Mouse (Mus musculus) MEL (cell line): ENCODE data around the gene Helz. TPM values are rescaled to one million over a fixed set of nuclear protein-coding genes. Genes with fewer than 3 reads are reported as not detected.
A peak's percentile ranks its signal among the peaks of the same experiment; 100 is the strongest.

ENCODE experiments used
- DNase-seq: peaks from one replicate; pipeline ENCODE4 v3.0.0; 2011; ENCODE audit warnings: low read depth, low spot score
- H3K27ac ChIP-seq: 2 replicates; pipeline ENCODE4 v1.5.1; 2012; ENCODE audit warnings: low read depth, mild to moderate bottlenecking, control low read depth, low read length, moderate library complexity; ENCODE audit not compliant: control insufficient read depth
- H3K27me3 ChIP-seq, 2 experiments: fragments of 150-350 bp in 1 of 2; sonication (generic) in 1 of 2; 2 replicates each; pipeline ENCODE4 v1.6.1; 2012; ENCODE audit warnings: low read length in 2 of 2, mild to moderate bottlenecking in 2 of 2, improper control_type of control experiment in 1 of 2, moderate library complexity in 1 of 2; ENCODE audit not compliant: insufficient read depth in 2 of 2, control insufficient read depth in 1 of 2
- H3K36me3 ChIP-seq, 2 experiments: 2 replicates each; pipeline ENCODE4 v1.6.1; 2012 to 2014; ENCODE audit warnings: low read length in 2 of 2, improper control_type of control experiment in 1 of 2, inconsistent platforms in 1 of 2, mild to moderate bottlenecking in 1 of 2; ENCODE audit not compliant: insufficient read depth in 2 of 2, control insufficient read depth in 1 of 2
- H3K4me1 ChIP-seq, 2 experiments: fragments of 150-350 bp in 1 of 2; sonication (generic) in 1 of 2; 2 replicates each; pipeline ENCODE4 v1.6.1; 2012; ENCODE audit warnings: low read length in 2 of 2, improper control_type of control experiment in 1 of 2, mild to moderate bottlenecking in 1 of 2; ENCODE audit not compliant: insufficient read depth in 2 of 2, control insufficient read depth in 1 of 2
- H3K4me3 ChIP-seq, 2 experiments: fragments of 150-350 bp in 1 of 2; sonication (generic) in 1 of 2; 2 replicates each; pipeline ENCODE4 v1.5.1; 2012; ENCODE audit warnings: low read depth in 2 of 2, low read length in 2 of 2, mild to moderate bottlenecking in 2 of 2, moderate library complexity in 2 of 2, control low read depth in 1 of 2, improper control_type of control experiment in 1 of 2; ENCODE audit not compliant: control insufficient read depth in 1 of 2, insufficient read depth in 1 of 2
- H3K79me2 ChIP-seq: 2 replicates; pipeline ENCODE4 v1.6.1; 2012; ENCODE audit warnings: mild to moderate bottlenecking, low read length, moderate library complexity; ENCODE audit not compliant: control insufficient read depth, poor library complexity, insufficient read depth
- H3K9ac ChIP-seq: 2 replicates; pipeline ENCODE4 v1.6.1; 2012; ENCODE audit warnings: low read depth, mild to moderate bottlenecking, control low read depth, low read length, moderate library complexity; ENCODE audit not compliant: control insufficient read depth, poor library complexity, severe bottlenecking
- H3K9me3 ChIP-seq: fragments of 150-350 bp; sonication (generic); replicated peaks from 2 replicates; pipeline ENCODE4 v1.6.1; 2012; ENCODE audit warnings: mild to moderate bottlenecking, low read length, improper control_type of control experiment, moderate library complexity; ENCODE audit not compliant: insufficient read depth
- BHLHE40 ChIP-seq: IDR thresholded peaks from 2 replicates; pipeline ENCODE4 v1.6.1; 2012; ENCODE audit warnings: low read depth, mild to moderate bottlenecking, inconsistent platforms, low read length, improper control_type of control experiment, borderline replicate concordance
- CTCF ChIP-seq, 3 experiments: IDR thresholded peaks in 2 of 3; conservative IDR thresholded peaks in 1 of 3; 2 replicates each; pipeline ENCODE4 v1.5.1; 2011 to 2012; ENCODE audit warnings: low read length in 3 of 3, low read depth in 2 of 3, mild to moderate bottlenecking in 2 of 3, improper control_type of control experiment in 1 of 3, inconsistent platforms in 1 of 3, mixed read lengths in 1 of 3, moderate library complexity in 1 of 3; ENCODE audit not compliant: control insufficient read depth in 1 of 3, insufficient read depth in 1 of 3, poor library complexity in 1 of 3, severe bottlenecking in 1 of 3
- ELF1 ChIP-seq: IDR thresholded peaks from 2 replicates; pipeline ENCODE4 v1.6.1; 2014; ENCODE audit warnings: low read depth, mild to moderate bottlenecking, inconsistent platforms, low read length, improper control_type of control experiment, moderate library complexity
- EP300 ChIP-seq, 2 experiments: IDR thresholded peaks; 2 replicates each; pipeline ENCODE4 v1.6.1; 2011; ENCODE audit warnings: improper control_type of control experiment in 2 of 2, low read length in 2 of 2, low read depth in 1 of 2, mild to moderate bottlenecking in 1 of 2
- ETS1 ChIP-seq: IDR thresholded peaks from 2 replicates; pipeline ENCODE4 v1.6.1; 2012; ENCODE audit warnings: low read depth, mild to moderate bottlenecking, inconsistent platforms, low read length, improper control_type of control experiment, moderate library complexity
- JUND ChIP-seq: IDR thresholded peaks from 2 replicates; pipeline ENCODE4 v1.6.1; 2011; ENCODE audit warnings: low read depth, mild to moderate bottlenecking, improper control_type of control experiment, low read length
- MAX ChIP-seq: IDR thresholded peaks from 2 replicates; pipeline ENCODE4 v1.6.1; 2011; ENCODE audit warnings: low read length, improper control_type of control experiment
- MAZ ChIP-seq: IDR thresholded peaks from 2 replicates; pipeline ENCODE4 v1.6.1; 2012; ENCODE audit warnings: low read depth, mild to moderate bottlenecking, inconsistent platforms, low read length, improper control_type of control experiment
- MYC ChIP-seq: IDR thresholded peaks from 2 replicates; pipeline ENCODE4 v1.6.1; 2011; ENCODE audit warnings: low read depth, mild to moderate bottlenecking, low read length, improper control_type of control experiment, moderate library complexity
- NRF1 ChIP-seq: IDR thresholded peaks from 2 replicates; pipeline ENCODE4 v1.6.1; 2014; ENCODE audit warnings: low read depth, mild to moderate bottlenecking, inconsistent platforms, low read length, improper control_type of control experiment, moderate library complexity; ENCODE audit not compliant: poor library complexity, insufficient read depth, severe bottlenecking
- SIN3A ChIP-seq: IDR thresholded peaks from 2 replicates; pipeline ENCODE4 v1.6.1; 2012; ENCODE audit warnings: low read length, improper control_type of control experiment, inconsistent platforms
- SMC3 ChIP-seq: IDR thresholded peaks from 2 replicates; pipeline ENCODE4 v1.6.1; 2011; ENCODE audit warnings: low read depth, low read length, improper control_type of control experiment
- TAL1 ChIP-seq: IDR thresholded peaks from 2 replicates; pipeline ENCODE4 v1.6.1; 2012; ENCODE audit warnings: mild to moderate bottlenecking, inconsistent platforms, low read length, moderate library complexity, mixed read lengths
- TBP ChIP-seq: IDR thresholded peaks from 2 replicates; pipeline ENCODE4 v1.8.0; 2011; ENCODE audit warnings: low read depth, low read length, improper control_type of control experiment
- TCF12 ChIP-seq: IDR thresholded peaks from 2 replicates; pipeline ENCODE4 v1.6.1; 2014; ENCODE audit warnings: low read depth, mild to moderate bottlenecking, inconsistent platforms, low read length, improper control_type of control experiment, moderate library complexity
- USF1 ChIP-seq: IDR thresholded peaks from 2 replicates; pipeline ENCODE4 v1.6.1; 2014; ENCODE audit warnings: low read depth, mild to moderate bottlenecking, inconsistent platforms, low read length, improper control_type of control experiment, moderate library complexity
- polyA plus RNA-seq, 2 experiments: library from polyadenylated mRNA; stranded (reverse) in 1 of 2; unstranded in 1 of 2; fragments of >175 nt in 1 of 2; fragments of >200 nt in 1 of 2; gene quantifications; 2 replicates each; pipeline versions ENCODE4 v1.2.1 to v1.2.4; 2012; ENCODE audit warnings: low replicate concordance in 2 of 2, low read depth in 1 of 2; ENCODE audit not compliant: insufficient read length in 2 of 2, insufficient read depth in 1 of 2, missing spikeins in 1 of 2
- total RNA-seq: library from RNA; depleted of rRNA; stranded (reverse); fragments of 300-350 nt; gene quantifications from 2 replicates; pipeline ENCODE4 v1.2.3, GENCODE M21; 2012

The Helz gene
- total and polyA plus RNA-seq, 3 experiments, result 15.1 to 41.0 (median 39.9) TPM

DNA sequence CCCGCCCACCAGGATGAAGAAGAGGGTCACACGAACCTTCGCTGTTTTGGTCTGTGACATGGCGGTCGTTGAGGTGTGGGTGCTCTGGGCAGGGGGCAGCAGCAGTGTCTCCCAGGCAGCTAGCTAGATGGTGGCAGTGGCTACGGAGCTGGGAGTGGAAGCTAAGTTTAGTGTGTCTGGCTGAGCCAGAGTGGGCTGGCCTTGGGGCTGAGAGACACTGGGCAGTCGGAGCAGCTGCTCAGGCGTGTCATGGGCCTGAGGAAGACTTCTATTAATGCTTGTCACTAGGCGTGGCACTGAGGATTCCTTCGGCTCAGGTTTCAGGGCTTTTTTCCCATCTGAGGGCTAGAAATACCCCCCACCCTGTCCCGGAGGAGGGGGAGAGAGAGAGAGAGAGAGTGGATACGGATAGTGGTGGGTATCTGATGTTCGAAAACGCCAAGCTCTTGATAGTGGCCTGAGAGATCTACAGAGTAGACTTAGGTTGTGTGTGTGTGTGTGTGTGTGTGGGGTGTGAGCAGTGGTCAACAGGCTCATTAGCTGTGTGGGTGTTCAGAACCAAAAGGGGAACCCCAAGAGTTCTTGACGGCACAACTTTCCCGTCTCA, 168.7 kb downstream of the Helz start, which contains the start of gene Cacng1:
Gene Cacng1, minus strand, starts transcription at position 191 of the 607 bp plus-strand sequence.
- Histone ChIP-seq H3K79me2 (no peaks in the 10 kb centered on the region), H3K36me3 (peaks cover 0 to 31% of the 10 kb centered on the region in 2 experiments; a peak in 2 of 4 replicates), H3K9ac (no peak within 1 kb of the TSS), H3K4me3 (no peak within 1 kb of the TSS), H3K9me3 (no peaks in the 10 kb centered on the region), H3K4me1 (peaks cover 17 to 23% of the 10 kb centered on the region in 2 experiments), H3K27ac (no peak within 1 kb of the TSS), H3K27me3 (no peaks in the 10 kb centered on the region)
- TF ChIP-seq SMC3 (no peak), MAX (no peak), TAL1 (no peak), ELF1 (no peak), TBP (no peak), USF1 (no peak), JUND (no peak), NRF1 (no peak), BHLHE40 (no peak), TCF12 (no peak), EP300 (IDR thresholded peaks at IDR 0.05; ENCODE audit: low read depth in 1 of 2, low read length in 2 of 2) (no peak)
- DNase-seq, result no peak

DNA sequence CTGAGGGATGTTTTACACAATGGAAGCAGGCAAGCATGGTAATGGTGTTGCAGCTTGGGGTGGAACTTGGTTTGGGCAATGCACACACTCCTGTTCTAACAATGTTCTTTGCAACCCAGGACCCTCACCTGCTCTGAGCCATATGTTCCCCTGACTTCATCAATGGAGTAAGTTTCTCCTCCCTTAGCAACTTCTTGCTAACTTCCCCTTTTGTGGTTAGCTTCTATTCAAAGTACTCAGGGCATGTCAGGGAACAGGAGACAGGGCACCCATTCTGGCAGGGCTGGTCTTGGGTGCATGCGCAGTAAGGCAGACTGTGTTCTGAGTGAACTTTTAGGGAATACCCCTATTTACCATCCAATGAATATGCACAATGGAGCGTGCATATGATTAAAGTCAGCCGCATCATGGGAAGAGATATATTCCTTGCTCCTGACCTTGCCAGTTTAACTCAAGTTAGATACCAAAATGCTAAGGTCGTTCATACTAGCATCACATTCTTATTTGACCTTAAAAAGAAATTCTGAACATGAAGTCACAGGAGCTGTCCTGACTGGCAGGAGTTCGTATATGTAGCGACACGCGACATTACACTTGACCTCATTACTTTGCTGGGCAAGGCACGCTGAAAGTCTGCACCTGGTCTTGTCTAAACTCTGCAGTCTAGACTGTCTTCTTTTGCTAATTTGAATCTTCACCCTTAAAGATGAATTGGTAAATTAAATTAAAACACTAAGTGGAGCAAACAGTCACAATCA, 172.7 kb downstream of the Helz start:
- Histone ChIP-seq H3K9me3 (no peaks in the 10 kb centered on the region), H3K4me3 (no peak overlapping the region), H3K4me1 (peaks cover 4 to 8% of the 10 kb centered on the region in 2 experiments; a peak in 3 of 4 replicates)
- TF ChIP-seq MYC (peak; percentile 34; the same call in 1 of the 2 replicates), NRF1 (peak; percentile 64), SIN3A (no peak), ETS1 (no peak), TBP (no peak), MAZ (no peak), EP300 (IDR thresholded peaks at IDR 0.05; ENCODE audit: low read depth in 1 of 2, low read length in 2 of 2) (peak in 1 of 2 experiments; percentile 41; a peak in 1 of 4 replicates), CTCF (IDR thresholded peaks at IDR 0.05 in 2 of 3, conservative IDR thresholded peaks at IDR 0.05 in 1 of 3; ENCODE audit: control insufficient read depth in 1 of 3, insufficient read depth in 1 of 3, low read depth in 2 of 3, low read length in 3 of 3, poor library complexity in 1 of 3, severe bottlenecking in 1 of 3) (no peak)
- TF ChIP-seq, all 39 proteins: peak for 3
- peak; percentile 83 for DNase-seq
- H3K36me3 ChIP-seq, result peaks cover 0 to 6% of the 10 kb centered on the region in 2 experiments; a peak in 1 of 4 replicates
- H3K27ac ChIP-seq, result no peak overlapping the region
- H3K9ac ChIP-seq, result no peak overlapping the region
- H3K79me2 ChIP-seq, result no peaks in the 10 kb centered on the region
- no peaks in the 10 kb centered on the region; a peak in 1 of 4 replicates for H3K27me3 ChIP-seq
